Mouse (Mus musculus) lung, postnatal 0 days (tissue): Measurements from ENCODE around the gene Arsk. TPM values are rescaled to one million over a fixed set of nuclear protein-coding genes. Genes with fewer than 3 reads are reported as not detected.

Experiments
- ATAC-seq: fragments of 200-750 bp; cut with Nextera tagmentation; 2 replicates; pipeline ENCODE4 v1.8.0; 2017; ENCODE audit warnings: moderate library complexity
- DNase-seq: peaks from one replicate; pipeline ENCODE4 v3.0.0-alpha.2; 2016; ENCODE audit warnings: low spot score
- H3K27ac ChIP-seq: fragments of 300-500 bp; sonication (generic); 2 replicates; pipeline ENCODE4 v1.5.1; 2014; ENCODE audit warnings: antibody characterized with exemption, mild to moderate bottlenecking, low read length, mixed read lengths
- H3K27me3 ChIP-seq: fragments of 300-500 bp; sonication (generic); replicated peaks from 2 replicates; pipeline ENCODE4 v1.6.1; 2014; ENCODE audit warnings: low read length, mixed read lengths; ENCODE audit not compliant: insufficient read depth
- H3K36me3 ChIP-seq: fragments of 300-500 bp; sonication (generic); 2 replicates; pipeline ENCODE4 v1.6.1; 2014; ENCODE audit warnings: low read length, mixed read lengths; ENCODE audit not compliant: insufficient read depth
- H3K4me1 ChIP-seq: fragments of 300-500 bp; sonication (generic); 2 replicates; pipeline ENCODE4 v1.6.1; 2014; ENCODE audit warnings: antibody characterized with exemption, low read depth, low read length, mixed read lengths; ENCODE audit not compliant: insufficient read depth
- H3K4me2 ChIP-seq: fragments of 300-500 bp; sonication (generic); replicated peaks from 2 replicates; pipeline ENCODE4 v1.6.1; 2014; ENCODE audit warnings: low read depth, mild to moderate bottlenecking, low read length, moderate library complexity, mixed read lengths
- H3K4me3 ChIP-seq: fragments of 300-500 bp; sonication (generic); 2 replicates; pipeline ENCODE4 v1.5.1; 2014; ENCODE audit warnings: low read depth, low read length
- H3K9ac ChIP-seq: fragments of 300-500 bp; sonication (generic); replicated peaks from 2 replicates; pipeline ENCODE4 v1.6.1; 2014; ENCODE audit warnings: low read depth, mild to moderate bottlenecking
- H3K9me3 ChIP-seq: fragments of 300-500 bp; sonication (generic); 2 replicates; pipeline ENCODE4 v1.6.1; 2016; ENCODE audit warnings: low read length, mixed read lengths
- CTCF ChIP-seq: IDR thresholded peaks from 2 replicates; pipeline ENCODE4 v1.5.1; 2016; ENCODE audit warnings: antibody characterized with exemption, mild to moderate bottlenecking
- EP300 ChIP-seq: IDR thresholded peaks from 2 replicates; pipeline ENCODE4 v1.6.1; 2016; ENCODE audit warnings: antibody characterized with exemption, mild to moderate bottlenecking, control low read depth
- WGBS: fragments of 180-500 bp; shearing (Covaris S2); extraction: QIAGEN DNeasy Blood & Tissue Kit; methylation state at CpG from one replicate; pipeline ENCODE4 v1.1.7; 2014; 5-methylcytosine and 5-hydroxymethylcytosine counted together
- polyA plus RNA-seq: library from polyadenylated mRNA; unstranded; fragments of >200 nt; fragmentation: Nextera tagmentation; extraction: Ambion mirVana; gene quantifications from 2 replicates; pipeline ENCODE4 v1.2.1, GENCODE M21; 2015

Arsk gene
- polyA plus RNA-seq, 1 experiment from 2014 or later, result 4.4 TPM

DNA sequence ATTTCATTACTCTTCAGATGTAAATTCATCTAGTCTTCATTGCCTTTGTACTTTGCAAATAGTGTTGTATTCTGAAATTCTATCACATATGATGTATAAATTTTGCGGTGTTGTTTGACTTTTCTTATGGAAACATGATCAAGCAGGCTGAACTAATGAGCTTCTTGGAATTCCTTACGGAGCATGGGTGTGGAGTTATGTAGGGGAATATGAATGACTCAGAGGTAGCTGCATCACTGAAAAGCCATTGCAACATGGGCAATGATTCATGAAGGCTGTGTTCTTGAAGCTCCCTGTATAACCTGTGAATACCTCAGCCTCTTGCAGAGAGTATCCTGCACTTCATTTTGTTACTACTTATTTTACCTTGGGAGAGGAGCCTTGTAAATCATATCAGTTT, 3.5 kb upstream of the Arsk start:
- Histone ChIP-seq H3K9me3 (no peaks in the 10 kb centered on the region), H3K27ac (no peak overlapping the region), H3K4me2 (no peak overlapping the region), H3K36me3 (no peaks in the 10 kb centered on the region), H3K9ac (no peak overlapping the region), H3K4me1 (no peaks in the 10 kb centered on the region), H3K4me3 (no peak overlapping the region), H3K27me3 (no peaks in the 10 kb centered on the region)
- DNase-seq (no peak), ATAC-seq (no peak)
- WGBS, result 87% methylated on average over 2 of the region's 2 CpGs
- TF ChIP-seq EP300 (no peak), CTCF (no peak)

DNA sequence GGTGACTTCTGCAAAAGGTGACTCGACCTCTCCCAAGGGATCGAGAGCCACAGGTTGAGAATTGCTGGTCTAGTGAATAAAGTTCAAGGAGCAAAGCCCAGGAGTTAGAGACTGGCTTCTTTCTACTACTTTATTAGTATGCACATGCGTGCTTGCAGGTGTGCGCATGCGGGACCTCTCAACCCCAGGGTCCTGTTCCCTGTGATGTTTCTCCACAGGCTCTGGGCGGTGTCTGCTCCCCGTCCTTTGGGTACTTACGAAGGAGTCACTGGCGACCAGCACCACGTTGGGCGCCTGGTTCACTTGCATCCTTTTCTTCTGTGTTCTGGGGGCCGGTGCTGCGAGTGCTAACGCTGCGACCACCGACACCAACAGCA, 356 bp downstream of the Arsk start:
- TF ChIP-seq EP300 (no peak), CTCF (no peak)
- Histone ChIP-seq H3K4me2 (peak overlapping the region; percentile 73), H3K4me1 (no peaks in the 10 kb centered on the region), H3K9ac (peak overlapping the region; percentile 62), H3K36me3 (no peaks in the 10 kb centered on the region), H3K27ac (peak overlapping the region; percentile 62; the same call in 1 of the 2 replicates), H3K9me3 (no peaks in the 10 kb centered on the region), H3K4me3 (peak overlapping the region; percentile 67), H3K27me3 (no peaks in the 10 kb centered on the region)
- 2% methylated on average over 16 of the region's 16 CpGs for WGBS
- ATAC-seq (peak; percentile 76), DNase-seq (peak; percentile 44)

DNA sequence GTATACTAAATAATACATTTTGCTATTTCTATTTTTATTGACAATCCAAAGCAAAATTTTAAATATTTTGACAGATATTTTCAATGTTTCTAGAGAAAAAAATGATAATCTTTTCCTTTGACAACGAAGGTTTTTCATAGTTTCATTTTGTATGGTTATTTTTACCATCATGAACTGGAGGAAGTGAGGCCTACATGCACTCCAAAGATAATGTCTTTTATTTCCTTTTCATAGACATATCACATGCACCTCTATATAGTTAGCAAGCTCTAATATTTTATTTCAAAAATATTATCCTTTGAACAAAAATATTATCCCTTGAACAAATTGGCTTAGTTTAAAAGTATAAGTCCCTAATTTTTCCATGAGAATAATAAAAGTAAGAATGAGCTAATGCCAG, 24.1 kb downstream of the Arsk start:
- DNase-seq (no peak), ATAC-seq (no peak)
- no peak overlapping the region for H3K9ac ChIP-seq
- TF ChIP-seq EP300, result no peak
- no peak for TF ChIP-seq CTCF
- H3K27me3 ChIP-seq, result no peaks in the 10 kb centered on the region
- no peaks in the 10 kb centered on the region for H3K9me3 ChIP-seq
- H3K4me2 ChIP-seq, result no peak overlapping the region
- H3K4me3 ChIP-seq, result no peak overlapping the region
- 48% methylated on average over 1 of the region's 1 CpGs for WGBS
- no peak overlapping the region for H3K27ac ChIP-seq
- H3K36me3 ChIP-seq, result no peaks in the 10 kb centered on the region
- no peaks in the 10 kb centered on the region for H3K4me1 ChIP-seq

- Histone ChIP-seq H3K4me2 (no peak overlapping the region), H3K4me3 (no peak overlapping the region), H3K36me3 (no peaks in the 10 kb centered on the region), H3K27ac (no peak overlapping the region), H3K9me3 (no peaks in the 10 kb centered on the region), H3K4me1 (no peaks in the 10 kb centered on the region), H3K9ac (no peak overlapping the region), H3K27me3 (no peaks in the 10 kb centered on the region)
- DNase-seq (no peak), ATAC-seq (no peak)
- WGBS, result 80% methylated on average over 13 of the region's 13 CpGs
- TF ChIP-seq EP300 (no peak), CTCF (no peak)
Measured at GRCm38 (mm10) chr13:76064363-76064945, 34.0 kb downstream of the Arsk start.

- Histone ChIP-seq H3K4me3 (no peak overlapping the region), H3K9me3 (no peaks in the 10 kb centered on the region), H3K27me3 (no peaks in the 10 kb centered on the region), H3K36me3 (no peaks in the 10 kb centered on the region), H3K9ac (no peak overlapping the region), H3K4me2 (no peak overlapping the region), H3K4me1 (no peaks in the 10 kb centered on the region), H3K27ac (no peak overlapping the region)
- DNase-seq (no peak), ATAC-seq (no peak)
- 91% methylated on average over 4 of the region's 4 CpGs for WGBS
- TF ChIP-seq EP300 (no peak), CTCF (no peak)
Measured at GRCm38 (mm10) chr13:76063548-76063947, 34.9 kb downstream of the Arsk start.

DNA sequence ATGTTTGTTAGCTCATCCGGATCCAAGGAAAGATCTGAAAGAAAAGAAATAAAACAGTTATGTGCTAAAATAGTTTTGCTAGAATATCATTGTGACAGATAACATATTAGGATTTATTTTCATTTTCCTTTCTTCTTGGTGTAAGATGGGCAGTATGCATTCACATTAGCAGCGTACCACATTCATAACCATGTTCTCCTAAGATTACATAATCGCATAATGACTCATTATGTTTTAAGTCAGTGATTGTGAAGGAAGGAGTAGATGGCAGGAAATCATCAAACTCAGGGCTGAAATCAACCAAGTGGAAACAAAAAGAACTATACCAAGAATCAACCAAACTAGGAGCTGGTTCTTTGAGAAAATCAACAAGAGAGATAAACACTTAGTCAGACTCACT, 35.9 kb downstream of the Arsk start:
- H3K27ac ChIP-seq, result no peak overlapping the region
- no peak overlapping the region for H3K9ac ChIP-seq
- whole genome bisulfite sequencing, result 92% methylated on average over 3 of the region's 3 CpGs
- no peaks in the 10 kb centered on the region for H3K4me1 ChIP-seq
- no peak overlapping the region for H3K4me3 ChIP-seq
- no peaks in the 10 kb centered on the region for H3K36me3 ChIP-seq
- H3K27me3 ChIP-seq, result no peaks in the 10 kb centered on the region; the same call in 1 of the 2 replicates
- no peak for ATAC-seq
- DNase-seq, result no peak
- no peak for TF ChIP-seq EP300
- no peak for TF ChIP-seq CTCF
- H3K9me3 ChIP-seq, result no peaks in the 10 kb centered on the region
- no peak overlapping the region for H3K4me2 ChIP-seq

DNA sequence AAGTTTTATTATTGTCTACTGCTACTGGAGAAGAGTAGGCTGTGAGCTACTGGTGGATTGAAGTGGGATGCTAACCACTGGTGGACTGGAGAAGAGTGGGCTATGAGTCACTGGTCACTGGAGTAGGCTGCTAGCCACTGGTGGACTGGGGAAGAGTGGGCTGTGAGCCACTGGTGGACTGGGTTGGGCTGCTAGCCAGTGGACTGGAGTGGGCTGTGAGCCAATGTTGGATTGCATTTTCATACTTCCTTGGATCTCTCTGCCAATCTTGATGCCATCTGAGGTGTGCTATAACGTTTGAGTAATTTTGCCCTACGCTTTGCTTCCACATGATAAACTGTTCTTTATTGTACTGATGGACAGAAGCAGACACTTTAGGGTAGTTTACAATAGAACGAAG, 36.3 kb downstream of the Arsk start:
- no peak for DNase-seq
- WGBS, result 80% methylated on average over 3 of the region's 3 CpGs
- Histone ChIP-seq H3K4me2 (no peak overlapping the region), H3K4me3 (no peak overlapping the region), H3K27me3 (no peaks in the 10 kb centered on the region; the same call in none of the 2 replicates), H3K9me3 (no peaks in the 10 kb centered on the region), H3K4me1 (no peaks in the 10 kb centered on the region), H3K27ac (no peak overlapping the region), H3K9ac (no peak overlapping the region), H3K36me3 (no peaks in the 10 kb centered on the region)
- TF ChIP-seq CTCF (no peak), EP300 (no peak)
- no peak for ATAC-seq
